Mouse (Mus musculus): ENCODE measurements at regions not wholly inside any gene's neighbourhood (a gene's known extent, or its start where the extent isn't known, plus 50 kb on each side); places are given as distances from the start of the nearest gene placed in this dataset.

DNA sequence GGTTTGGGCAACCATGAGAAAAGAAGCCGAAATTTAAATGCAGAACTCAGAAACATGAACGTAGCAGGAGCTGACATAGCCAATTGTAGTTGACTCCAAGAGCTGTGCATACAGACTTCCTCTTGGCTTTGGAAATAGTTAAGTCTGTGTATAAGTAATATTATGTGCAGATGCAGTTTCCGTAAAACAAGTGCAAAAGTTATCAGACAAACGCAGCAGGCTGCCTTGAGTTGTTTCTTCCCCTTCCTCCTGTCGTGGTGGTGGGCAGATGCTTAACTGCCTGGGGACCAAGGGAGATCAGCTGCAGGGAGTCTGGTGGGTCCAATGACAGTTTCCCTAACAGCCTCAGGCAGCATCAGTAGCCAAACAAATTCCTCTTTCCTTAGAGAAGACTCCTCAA lies 153.3 kb downstream of the BC067074 start:
- no peak for TF ChIP-seq MAX (IDR thresholded peaks at IDR 0.05; ENCODE audit: low read depth)
- TF ChIP-seq USF1 (IDR thresholded peaks at IDR 0.05; ENCODE audit: low read depth): no peak
- no peak for TF ChIP-seq E2F4 (IDR thresholded peaks at IDR 0.05; ENCODE audit: insufficient read depth)
- no peak for TF ChIP-seq POLR2A (IDR thresholded peaks at IDR 0.05; ENCODE audit: insufficient read length, low read depth)
